Mouse (Mus musculus) frontal cortex, postnatal 25 days (tissue): ENCODE measurements around the gene Dlgap4.
A peak's percentile ranks its signal among the peaks of the same experiment; 100 is the strongest.

Experiments
- DNase-seq, 2 experiments: peaks; one replicate each; pipeline ENCODE4 v3.0.0; 2022; ENCODE audit warnings: low spot score in 2 of 2

Gene Dlgap4

DNA sequence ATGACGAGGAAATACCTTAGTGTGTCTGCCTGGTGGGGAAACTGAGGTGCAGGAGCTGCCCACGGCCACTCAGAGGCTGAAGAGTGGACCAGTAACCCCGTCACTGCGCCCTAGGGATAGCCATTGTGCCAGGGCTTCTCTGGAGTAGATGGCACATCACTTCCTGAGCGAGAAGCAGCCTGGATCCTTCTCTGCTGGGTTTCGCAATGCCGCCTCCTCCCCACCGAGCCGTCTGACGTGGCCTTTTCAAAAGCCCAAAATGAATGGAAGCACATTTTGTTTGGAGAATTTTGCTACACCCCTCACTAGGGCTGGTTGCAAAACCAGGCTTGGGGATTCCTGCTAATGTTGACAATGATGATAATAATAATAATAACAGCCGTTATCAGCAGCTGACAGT lies 4.0 kb downstream of the Dlgap4 start:
- DNase-seq: peak in 1 of 2 experiments; percentile 52

DNA sequence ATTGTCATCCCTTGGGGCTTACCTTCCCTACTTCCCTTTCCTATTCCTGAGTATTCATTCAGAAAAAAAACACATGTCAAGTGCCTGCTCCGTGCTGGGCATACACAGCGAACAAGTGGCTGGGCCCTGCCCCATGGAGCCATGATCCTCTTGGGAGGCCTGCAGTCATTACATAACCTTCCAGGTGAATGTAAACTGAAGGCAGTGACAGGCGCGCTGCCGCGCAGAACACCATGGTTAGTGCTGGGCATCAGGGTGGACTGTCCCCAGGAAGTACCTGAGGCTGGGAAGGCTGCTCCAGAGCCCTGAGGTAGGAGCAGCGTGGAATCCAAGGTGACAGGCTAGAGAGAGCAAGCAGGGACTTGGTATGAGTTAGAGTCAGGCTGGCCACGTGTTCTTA lies 7.4 kb downstream of the Dlgap4 start:
- no peak for DNase-seq

DNA sequence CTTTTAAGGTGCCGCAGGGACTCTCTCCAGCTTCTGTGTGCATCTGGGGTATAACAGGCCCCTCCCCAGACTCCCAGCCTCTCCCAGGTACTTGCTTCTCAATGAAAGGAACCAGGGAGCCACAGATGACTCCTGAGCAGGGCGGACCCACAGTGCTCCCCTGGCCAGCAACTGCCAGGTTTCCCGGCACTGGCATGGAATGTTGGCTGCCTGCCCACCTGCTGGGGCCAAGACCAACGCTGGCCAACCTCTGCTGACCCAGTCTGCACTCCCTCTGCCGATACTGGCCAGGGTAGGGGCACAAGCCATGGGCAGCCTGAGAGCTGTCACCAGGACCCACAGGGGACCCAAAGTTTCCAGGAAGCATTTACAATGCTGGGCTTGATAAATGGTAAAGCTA lies 7.9 kb downstream of the Dlgap4 start:
- DNase-seq: no peak

DNA sequence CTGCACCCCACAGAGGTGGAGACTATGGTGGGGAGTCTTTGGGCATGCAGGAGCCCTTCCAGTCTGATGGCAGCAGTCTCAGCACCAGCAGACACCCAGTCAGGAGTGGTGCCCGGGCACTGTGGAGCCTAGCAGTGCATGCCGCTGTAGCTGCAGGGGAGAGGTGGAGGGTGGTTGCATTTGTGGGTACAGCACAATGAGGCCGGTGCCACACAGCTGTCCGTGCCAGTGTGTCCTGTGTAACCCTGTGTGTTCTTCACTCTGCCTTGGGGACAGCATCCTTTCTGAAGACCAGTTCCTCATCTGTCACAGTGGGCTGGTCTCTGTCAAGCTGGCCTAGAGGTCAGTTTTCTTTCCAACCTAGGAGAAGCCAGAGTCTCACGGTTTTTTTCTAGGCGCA lies 8.7 kb downstream of the Dlgap4 start:
- DNase-seq: no peak

DNA sequence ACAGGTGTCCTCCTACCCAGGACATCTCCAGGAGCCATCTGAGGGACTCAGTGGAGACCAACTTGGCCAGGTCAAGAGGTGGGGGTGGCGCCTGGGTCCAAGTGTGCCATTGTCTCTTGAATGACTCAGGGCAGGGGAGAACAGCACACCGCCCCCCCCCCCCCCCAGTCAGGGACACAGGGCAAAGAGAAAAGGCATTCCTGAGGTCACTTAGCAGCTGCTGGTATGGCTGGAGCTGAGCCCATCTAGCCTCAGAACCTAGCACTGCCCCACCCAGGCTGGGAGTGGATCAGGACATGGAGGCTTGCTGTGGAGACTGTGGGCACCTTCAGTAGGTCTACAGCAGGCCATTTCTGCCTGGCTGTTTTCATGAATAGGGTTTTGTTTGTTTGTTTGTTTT lies 9.7 kb downstream of the Dlgap4 start:
- DNase-seq: no peak

DNA sequence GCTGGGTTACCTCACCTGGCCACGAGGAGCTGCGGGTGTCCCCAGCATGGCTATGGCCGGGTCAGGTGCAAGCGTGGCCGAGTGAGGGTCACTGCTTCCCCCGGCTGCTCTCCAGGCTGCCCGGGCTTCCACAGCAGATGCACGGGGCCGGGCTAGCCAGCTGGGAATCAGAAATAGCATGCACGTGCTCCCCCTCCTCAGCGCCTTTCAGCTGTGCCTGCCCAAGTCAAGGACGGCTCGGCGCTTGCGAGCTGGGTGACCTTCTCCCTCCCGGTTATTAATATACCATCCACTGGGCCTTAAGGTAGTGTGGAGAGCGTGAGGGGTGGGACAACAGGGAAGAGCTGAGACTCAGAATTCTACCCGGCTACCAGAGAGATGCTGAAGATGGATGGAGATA lies 11.8 kb downstream of the Dlgap4 start:
- DNase-seq: no peak

DNA sequence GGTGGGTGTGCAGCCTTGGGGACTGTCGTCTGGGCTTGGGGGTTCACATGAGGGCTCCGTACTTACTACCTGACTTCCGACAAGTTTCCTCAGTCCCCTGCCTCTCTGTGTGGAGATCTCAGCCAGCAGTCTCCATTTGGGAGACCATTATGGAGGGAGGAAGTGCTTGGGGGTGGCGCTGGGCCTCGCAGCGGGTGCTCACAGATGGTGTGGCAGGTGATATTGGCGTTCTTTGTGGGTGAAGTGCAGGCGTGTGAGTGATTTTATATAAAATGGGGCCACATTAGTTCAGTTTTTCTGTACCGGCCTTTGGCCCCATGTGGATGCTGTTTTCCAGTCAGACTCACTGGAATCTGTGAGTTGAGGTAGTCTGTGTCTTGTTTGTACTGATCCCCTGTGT lies 12.6 kb downstream of the Dlgap4 start:
- DNase-seq: no peak

DNA sequence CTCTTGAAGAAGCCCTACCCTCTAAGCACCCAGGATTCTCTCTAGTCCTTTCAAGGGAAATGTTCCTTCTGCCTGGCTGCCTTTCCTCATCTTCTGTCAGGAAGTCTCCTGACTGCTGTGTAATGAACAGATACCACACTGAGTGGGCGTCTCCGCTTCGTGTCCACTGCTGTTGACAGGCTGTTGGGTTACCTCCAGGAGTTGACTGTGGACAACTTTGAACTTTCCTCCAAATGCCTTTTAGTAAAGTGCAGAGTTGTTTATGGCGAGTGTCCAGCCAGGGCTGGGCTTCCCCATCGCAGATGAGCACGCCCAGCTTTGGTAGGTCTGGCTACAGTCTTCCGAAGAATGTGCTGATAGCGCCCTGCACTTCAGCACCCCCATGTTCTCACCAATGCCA lies 13.0 kb downstream of the Dlgap4 start:
- no peak for DNase-seq

DNA sequence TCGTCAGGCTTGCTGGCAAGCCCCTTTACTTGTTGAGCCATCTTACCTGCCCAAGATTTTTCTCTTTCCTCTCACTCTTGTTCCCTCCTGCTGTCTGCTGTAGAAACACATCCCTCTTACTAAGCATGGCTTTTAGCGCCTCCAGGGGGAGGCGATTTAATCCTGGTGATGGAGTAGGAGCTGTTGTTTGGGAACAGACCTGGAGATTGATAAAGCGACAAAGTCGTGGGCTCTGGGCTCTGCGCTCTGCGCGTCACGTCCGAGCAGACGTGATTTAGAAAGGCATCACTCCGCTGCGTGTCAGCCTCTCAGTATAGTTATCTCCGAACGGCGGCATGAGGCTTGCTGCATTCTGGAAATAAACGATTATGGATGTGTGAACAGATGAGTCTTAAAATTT lies 14.4 kb downstream of the Dlgap4 start:
- DNase-seq: no peak

DNA sequence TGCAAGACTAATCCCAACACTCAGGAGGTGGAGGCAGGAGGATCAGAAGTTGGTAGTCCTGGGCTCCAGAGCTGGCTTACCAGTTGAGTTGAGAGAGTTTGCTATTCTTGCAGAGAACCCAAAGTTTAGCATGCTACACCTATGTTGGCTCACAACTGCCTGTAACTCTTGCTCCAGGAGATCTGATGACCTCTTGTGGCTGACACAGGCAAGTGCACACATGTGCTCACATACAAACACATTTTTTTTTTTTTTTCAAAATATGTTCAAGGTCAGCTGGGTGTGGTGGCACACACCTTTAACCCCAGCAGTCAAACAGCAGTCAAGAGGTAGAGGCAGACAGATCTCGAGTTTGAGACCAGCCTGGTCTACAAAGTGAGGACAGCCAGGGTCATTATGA lies 16.8 kb downstream of the Dlgap4 start:
- no peak for DNase-seq

GRCm38 (mm10) chr2:156632721-156633120 lies 19.2 kb downstream of the Dlgap4 start:
- DNase-seq: no peak

GRCm38 (mm10) chr2:156635091-156635490 lies 21.6 kb downstream of the Dlgap4 start:
- DNase-seq: no peak

DNA sequence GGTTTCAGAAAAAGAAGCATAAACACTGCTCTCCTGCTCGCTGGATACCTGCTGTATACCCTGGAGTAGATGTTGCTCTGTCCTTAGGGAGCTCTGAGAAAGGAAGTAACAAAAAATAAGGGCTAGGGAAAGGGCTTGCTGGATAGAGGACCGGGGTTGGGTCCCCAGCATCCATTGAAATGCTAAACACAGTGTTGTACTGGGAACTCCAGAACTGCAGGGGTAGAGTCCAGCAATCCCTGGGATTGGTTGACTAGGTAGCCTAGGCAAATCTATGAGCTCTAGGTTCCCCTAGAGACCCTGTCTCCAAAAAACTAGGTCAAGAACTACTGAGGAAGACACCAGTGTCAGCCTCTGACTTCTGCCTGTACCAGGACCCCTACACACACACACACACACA lies 27.6 kb downstream of the Dlgap4 start:
- DNase-seq: no peak

GRCm38 (mm10) chr2:156642931-156643330 lies 29.4 kb downstream of the Dlgap4 start:
- no peak for DNase-seq

GRCm38 (mm10) chr2:156643406-156643805 lies 29.9 kb downstream of the Dlgap4 start:
- DNase-seq: no peak

GRCm38 (mm10) chr2:156645145-156645544 lies 31.6 kb downstream of the Dlgap4 start:
- DNase-seq: no peak

DNA sequence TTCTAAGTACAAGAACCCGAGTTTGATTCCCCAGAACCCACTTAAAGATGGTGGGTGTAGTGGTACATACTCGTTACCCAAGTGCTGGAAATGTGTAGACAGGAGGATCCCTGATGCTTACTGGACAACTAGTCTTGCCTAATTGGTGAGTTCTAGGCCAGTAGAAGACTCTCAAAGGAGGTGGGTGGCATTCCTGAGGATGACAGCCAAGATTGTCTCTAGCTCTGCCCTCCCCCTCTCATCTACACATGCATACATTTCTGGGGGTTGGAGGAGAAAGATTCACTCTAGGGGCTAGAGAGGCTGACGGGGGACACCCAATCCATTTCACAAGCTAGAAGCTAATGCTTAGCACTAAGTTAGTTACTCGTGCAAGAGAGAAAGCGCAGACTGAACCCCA lies 33.4 kb downstream of the Dlgap4 start:
- no peak for DNase-seq

GRCm38 (mm10) chr2:156648042-156648441 lies 34.5 kb downstream of the Dlgap4 start:
- no peak for DNase-seq

- DNase-seq: no peak
Observed at GRCm38 (mm10) chr2:156649450-156649849, 35.9 kb downstream of the Dlgap4 start.

- DNase-seq: no peak
Observed at GRCm38 (mm10) chr2:156651019-156651418, 37.5 kb downstream of the Dlgap4 start.

DNA sequence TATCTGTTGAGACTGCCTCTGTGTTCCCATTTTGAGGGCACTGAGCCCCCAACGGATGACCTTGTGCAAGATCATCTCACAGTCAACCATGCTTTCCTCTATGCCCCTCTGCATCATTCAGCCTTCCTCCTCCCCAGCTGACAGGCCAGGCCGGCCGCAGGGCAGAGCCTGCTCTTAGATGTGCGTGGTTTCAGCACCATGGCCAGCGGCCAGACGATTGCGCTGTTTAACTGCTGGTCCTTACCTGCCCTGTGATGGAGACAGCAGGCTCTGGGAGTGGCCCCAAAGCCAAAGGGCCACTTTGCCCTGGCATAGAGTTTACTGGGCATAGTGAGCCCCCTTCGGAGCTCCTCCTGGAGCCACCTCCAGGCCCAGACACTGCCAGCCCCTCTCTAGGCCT lies 39.3 kb downstream of the Dlgap4 start:
- DNase-seq: no peak

DNA sequence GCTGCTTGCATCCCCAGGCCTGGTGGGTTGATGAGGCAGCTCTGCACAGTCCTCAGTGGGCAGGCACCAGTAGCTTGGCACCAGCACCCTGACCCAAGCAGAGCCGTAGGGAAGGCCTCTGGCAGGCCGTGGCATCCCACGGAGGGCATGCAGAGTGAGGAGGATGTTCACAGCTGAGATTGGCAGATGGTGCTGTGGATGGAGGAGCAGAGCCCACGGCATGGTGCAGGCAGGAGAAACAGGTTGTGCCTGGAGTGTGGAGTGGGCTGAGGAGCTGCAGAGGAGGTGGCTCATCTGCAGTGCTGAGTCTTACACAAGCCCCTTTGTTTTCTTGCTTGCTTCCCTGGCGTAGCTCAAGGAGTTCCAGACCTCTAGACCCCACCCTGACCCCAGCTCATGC lies 40.6 kb downstream of the Dlgap4 start:
- no peak for DNase-seq

GRCm38 (mm10) chr2:156655626-156656025 lies 42.1 kb downstream of the Dlgap4 start:
- DNase-seq: no peak

DNA sequence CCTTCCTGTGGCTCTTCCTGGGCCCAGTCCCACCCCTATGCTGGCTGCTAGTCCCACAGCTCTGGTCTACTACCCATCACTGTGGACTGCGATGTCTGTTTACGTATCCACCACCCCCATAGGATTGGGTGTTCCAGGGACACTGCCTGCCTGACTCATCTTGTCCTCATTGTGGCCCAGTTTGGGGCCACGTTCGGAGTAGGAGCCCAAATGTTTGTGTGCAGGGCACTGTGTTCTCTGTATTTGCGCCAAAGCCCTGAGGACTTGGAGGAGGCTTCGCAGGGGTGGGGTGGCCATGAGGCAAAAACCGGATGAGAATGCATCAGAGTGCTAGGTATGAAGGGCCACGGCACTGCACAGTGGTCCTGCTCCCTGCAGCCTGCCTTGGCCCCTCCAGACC lies 44.0 kb downstream of the Dlgap4 start:
- DNase-seq: no peak

GRCm38 (mm10) chr2:156658221-156658620 lies 44.7 kb downstream of the Dlgap4 start:
- DNase-seq: no peak
